Mouse (Mus musculus): Measurements from ENCODE around the gene Olfr1497. TPM values are rescaled to one million over a fixed set of nuclear protein-coding genes. Genes with fewer than 3 reads are reported as not detected.
"Not testable (repeated sequence)": the region's sequence is repeated elsewhere in the genome, so short reads cannot be mapped to it uniquely, and the experiment has no call there.

The Olfr1497 gene
- not detected for polyA plus RNA-seq (2017; shearing (Covaris generic))

GRCm38 (mm10) chr19:13798102-13798501 lies at the start of gene Olfr1497:
TSS of gene Olfr1497 (minus strand) at chr19:13798202.
- no peak for ATAC-seq

GRCm38 (mm10) chr19:13830388-13830787 lies 32.4 kb upstream of the Olfr1497 start, which contains the start of gene Olfr1500:
TSS of gene Olfr1500 (minus strand) at chr19:13830488.
- ATAC-seq: no peak

- ATAC-seq: no peak
Measured at GRCm38 (mm10) chr19:13828447-13828846, 30.4 kb upstream of the Olfr1497 start.

- no peak for ATAC-seq
Measured at GRCm38 (mm10) chr19:13820847-13821246, 22.8 kb upstream of the Olfr1497 start.

GRCm38 (mm10) chr19:13819347-13819746 lies 21.3 kb upstream of the Olfr1497 start, which contains the start of gene Olfr1499:
TSS of gene Olfr1499 (minus strand) at chr19:13819447.
- no peak for ATAC-seq

- ATAC-seq: no peak
Measured at GRCm38 (mm10) chr19:13818827-13819226, 20.8 kb upstream of the Olfr1497 start.

GRCm38 (mm10) chr19:13812823-13813222 lies 14.8 kb upstream of the Olfr1497 start:
- ATAC-seq: no peak

GRCm38 (mm10) chr19:13805486-13805885 lies 7.5 kb upstream of the Olfr1497 start:
- not testable (repeated sequence) for ATAC-seq

GRCm38 (mm10) chr19:13777578-13777977 lies 20.4 kb downstream of the Olfr1497 start, which contains the start of gene Olfr1496:
TSS of gene Olfr1496 (plus strand) at chr19:13777878.
- no peak for ATAC-seq

- no peak for ATAC-seq
Measured at GRCm38 (mm10) chr19:13768565-13769276, 29.3 kb downstream of the Olfr1497 start.

GRCm38 (mm10) chr19:13764306-13764705 lies 33.7 kb downstream of the Olfr1497 start, which contains the start of gene Olfr1495:
TSS of gene Olfr1495 (plus strand) at chr19:13764606.
- no peak for ATAC-seq

- ATAC-seq: no peak
Measured at GRCm38 (mm10) chr19:13749366-13749765, 48.6 kb downstream of the Olfr1497 start.

Other genes with a start within 250 kb of the Olfr1497 start
- gene Olfr1484, start 214.7 kb downstream of the Olfr1497 start, polyA plus RNA-seq (2017; shearing (Covaris generic)): not detected
- not detected for gene Olfr1487, start 180.8 kb downstream of the Olfr1497 start, polyA plus RNA-seq (2017; shearing (Covaris generic))
- gene Olfr1489, start 166.6 kb downstream of the Olfr1497 start, polyA plus RNA-seq (2017; shearing (Covaris generic)): not detected
- gene Olfr1490, start 147.1 kb downstream of the Olfr1497 start, polyA plus RNA-seq (2017; shearing (Covaris generic)): not detected
- gene Olfr1491, start 100.9 kb downstream of the Olfr1497 start, polyA plus RNA-seq (2017; shearing (Covaris generic)): not detected
- not detected for gene Olfr1493-ps1, start 74.9 kb downstream of the Olfr1497 start, polyA plus RNA-seq (2017; shearing (Covaris generic))
- gene Olfr1494, start 58.5 kb downstream of the Olfr1497 start, polyA plus RNA-seq (2017; shearing (Covaris generic)): not detected
- gene Olfr1495, start 33.6 kb downstream of the Olfr1497 start, polyA plus RNA-seq (2017; shearing (Covaris generic)): under 1 TPM in 1 of 3 experiments, not detected in 2; 0.57 TPM
- not detected for gene Olfr1496, start 20.3 kb downstream of the Olfr1497 start, polyA plus RNA-seq (2017; shearing (Covaris generic))
- gene Olfr1499, start 21.2 kb upstream of the Olfr1497 start, polyA plus RNA-seq (2017; shearing (Covaris generic)): not detected
- under 1 TPM in 2 of 3 experiments, not detected in 1; 0.35 to 0.55 TPM for gene Olfr1500, start 32.3 kb upstream of the Olfr1497 start, polyA plus RNA-seq (2017; shearing (Covaris generic))
- not detected for gene Olfr1501, start 52.5 kb upstream of the Olfr1497 start, polyA plus RNA-seq (2017; shearing (Covaris generic))
- not detected for gene Olfr1502, start 63.6 kb upstream of the Olfr1497 start, polyA plus RNA-seq (2017; shearing (Covaris generic))
- not detected for gene Olfr1504, start 99.7 kb upstream of the Olfr1497 start, polyA plus RNA-seq (2017; shearing (Covaris generic))
- not detected for gene Olfr1505, start 115.3 kb upstream of the Olfr1497 start, polyA plus RNA-seq (2017; shearing (Covaris generic))